9 mouse cellular contexts compared by ENCODE assay signal in the genomic region with DNA sequence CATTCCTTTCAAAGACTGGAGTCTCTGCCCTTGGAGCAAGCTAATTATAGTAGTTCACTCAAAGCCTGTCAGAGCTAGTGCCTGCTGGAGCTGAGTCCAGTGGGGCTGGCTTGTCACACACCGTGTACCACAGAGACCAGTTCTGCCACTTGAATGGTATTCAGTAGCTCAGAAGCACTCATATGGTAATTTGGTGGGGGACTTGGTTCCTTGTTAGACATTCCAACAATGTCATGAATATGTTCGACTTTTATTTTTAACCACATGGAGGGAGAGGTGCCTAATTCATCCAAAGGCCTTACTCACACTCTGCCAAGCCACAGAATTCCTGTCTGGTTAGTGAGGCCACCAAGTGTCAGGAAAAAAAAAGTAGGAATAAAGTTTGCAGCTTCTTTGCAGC. TPM values are rescaled to one million over a fixed set of nuclear protein-coding genes. Genes with fewer than 3 reads are reported as not detected.
DNase-seq lines count a peak whose midpoint lies in the region; ATAC-seq lines count a peak whose summit lies in the region.
"Had no signal": no experiment of that assay in that cellular context is flagged by ENCODE, and none has a peak within 500 bp of the region (broad histone marks: within the 10 kb centered on the region; RNA-seq: fewer than 3 reads in every experiment).

No protein-coding gene starts in this region.

- H3K27ac ChIP-seq in neural tube, embryonic 13.5 days (replicated peaks): no peak overlapping the region

- DNase-seq in gastrocnemius, postnatal 25 days: peak; percentile 58
- peak; percentile 61 to 86 for DNase-seq in kidney, adult 8-10 months
- no peak for DNase-seq in frontal cortex, postnatal 10 days (ENCODE audit: low spot score in 2 of 2)
- no peak for DNase-seq in spleen, adult 18-20 months

- 0 out of 2 replicates have a peak, but pooled peaks cover 3% of the 10 kb centered on the region for H3K9me3 ChIP-seq in megakaryocyte, embryonic 14.5 days
- no peaks in the 10 kb centered on the region for H3K9me3 ChIP-seq in neural tube, embryonic 13.5 days

- H3K27me3 ChIP-seq in megakaryocyte, embryonic 14.5 days (replicated peaks): peaks cover 6% of the 10 kb centered on the region
- peaks cover 16% of the 10 kb centered on the region for H3K27me3 ChIP-seq in neural tube, embryonic 13.5 days

- H3K36me3 ChIP-seq in megakaryocyte, embryonic 14.5 days (replicated peaks; ENCODE audit: low read length): no peaks in the 10 kb centered on the region
- no peaks in the 10 kb centered on the region for H3K36me3 ChIP-seq in neural tube, embryonic 13.5 days

- H3K4me1 ChIP-seq in megakaryocyte, embryonic 14.5 days: peaks cover 54% of the 10 kb centered on the region
- peaks cover 18% of the 10 kb centered on the region for H3K4me1 ChIP-seq in neural tube, embryonic 13.5 days (replicated peaks)

- no peak overlapping the region for H3K4me2 ChIP-seq in neural tube, embryonic 13.5 days

- 30% methylated on average over 2 of the region's 2 CpGs for WGBS in neural tube, embryonic 13.5 days

- H3K9ac ChIP-seq in neural tube, embryonic 13.5 days: no peak overlapping the region

- peak overlapping the region; percentile 28 for H3K4me3 ChIP-seq in megakaryocyte, embryonic 14.5 days (replicated peaks)
- no peak overlapping the region for H3K4me3 ChIP-seq in neural tube, embryonic 13.5 days

- ATAC-seq in megakaryocyte, adult 5-6 weeks (ENCODE audit: poor library complexity, severe bottlenecking): no peak
- peak; percentile 21; the same call in 1 of the 2 replicates for ATAC-seq in neural tube, embryonic 13.5 days (ENCODE audit: low read depth)
- no peak for ATAC-seq in erythroid progenitor cell, adult 5-6 weeks (replicated peaks; ENCODE audit: low FRiP score, poor library complexity, severe bottlenecking)

RNA-seq across cellular contexts. Expression of a gene that starts 15.8 kb away (rescaled TPM):
- not detected in 2 replicates for polyA plus RNA-seq in megakaryocyte, embryonic 14.5 days (2012; ENCODE audit: insufficient read depth, low replicate concordance)
- total RNA-seq in megakaryocyte, adult 5-6 weeks (2015): not detected in 2 replicates
- not detected in 2 replicates for total RNA-seq in megakaryocyte, adult 5-6 weeks (2017)
- total RNA-seq in gastrocnemius, postnatal 25 days (2021): under 1 TPM; 0.59 to 0.88 TPM
- polyA plus RNA-seq in neural tube, embryonic 13.5 days (2015; fragmentation: Nextera tagmentation; extraction: Ambion mirVana): not detected in 2 replicates
- not detected in 2 replicates for total RNA-seq in erythroid progenitor cell, adult 5-6 weeks (2015; ENCODE audit: low replicate concordance)
- not detected in 2 replicates for total RNA-seq in erythroid progenitor cell, adult 5-6 weeks (2017; ENCODE audit: low replicate concordance)
- total RNA-seq: hematopoietic stem cell, adult 5-6 weeks had no signal

RNA-seq across cellular contexts. Expression of a gene that starts 19.0 kb away (rescaled TPM):
- polyA plus RNA-seq in megakaryocyte, embryonic 14.5 days (2012; ENCODE audit: insufficient read depth, low replicate concordance): 18.9 and 46.3 TPM in 2 replicates
- total RNA-seq in megakaryocyte, adult 5-6 weeks (2015): 29.6 and 40.0 TPM in 2 replicates
- 26.1 and 34.4 TPM in 2 replicates for total RNA-seq in megakaryocyte, adult 5-6 weeks (2017)
- total RNA-seq in gastrocnemius, postnatal 25 days (2021): 10 to 100 TPM in 1 of 2 experiments, 1 to 10 TPM in 1; 9.2 to 10.7 TPM
- 116 and 126 TPM in 2 replicates for polyA plus RNA-seq in neural tube, embryonic 13.5 days (2015; fragmentation: Nextera tagmentation; extraction: Ambion mirVana)
- 14.4 and 15.1 TPM in 2 replicates for total RNA-seq in erythroid progenitor cell, adult 5-6 weeks (2015; ENCODE audit: low replicate concordance)
- total RNA-seq in erythroid progenitor cell, adult 5-6 weeks (2017; ENCODE audit: low replicate concordance): 3.1 and 3.3 TPM in 2 replicates

RNA-seq across cellular contexts. Expression of a gene that starts 22.7 kb away (rescaled TPM):
- not detected in 2 replicates for polyA plus RNA-seq in megakaryocyte, embryonic 14.5 days (2012; ENCODE audit: insufficient read depth, low replicate concordance)
- total RNA-seq in megakaryocyte, adult 5-6 weeks (2015): not detected in 2 replicates
- not detected in 2 replicates for total RNA-seq in megakaryocyte, adult 5-6 weeks (2017)
- total RNA-seq in gastrocnemius, postnatal 25 days (2021): 1,000 to 10,000 TPM; 5,450 to 5,866 TPM
- polyA plus RNA-seq in neural tube, embryonic 13.5 days (2015; fragmentation: Nextera tagmentation; extraction: Ambion mirVana): 2.3 and 2.6 TPM in 2 replicates
- total RNA-seq in erythroid progenitor cell, adult 5-6 weeks (2015; ENCODE audit: low replicate concordance): not detected in 2 replicates
- total RNA-seq in erythroid progenitor cell, adult 5-6 weeks (2017; ENCODE audit: low replicate concordance): not detected in 2 replicates
- total RNA-seq: hematopoietic stem cell, adult 5-6 weeks had no signal

RNA-seq across cellular contexts. Expression of a gene that starts 35.8 kb away (rescaled TPM):
- 6.9 and 11.9 TPM in 2 replicates for polyA plus RNA-seq in megakaryocyte, embryonic 14.5 days (2012; ENCODE audit: insufficient read depth, low replicate concordance)
- total RNA-seq in megakaryocyte, adult 5-6 weeks (2015): 16.1 and 17.5 TPM in 2 replicates
- 13.6 and 18.5 TPM in 2 replicates for total RNA-seq in megakaryocyte, adult 5-6 weeks (2017)
- total RNA-seq in gastrocnemius, postnatal 25 days (2021): 10 to 100 TPM; 32.6 to 33.3 TPM
- 355 and 388 TPM in 2 replicates for polyA plus RNA-seq in neural tube, embryonic 13.5 days (2015; fragmentation: Nextera tagmentation; extraction: Ambion mirVana)
- total RNA-seq in erythroid progenitor cell, adult 5-6 weeks (2015; ENCODE audit: low replicate concordance): 5.4 and 12.2 TPM in 2 replicates
- total RNA-seq in erythroid progenitor cell, adult 5-6 weeks (2017; ENCODE audit: low replicate concordance): 3.3 and 6.0 TPM in 2 replicates

RNA-seq across cellular contexts. Expression of a gene that starts 55.5 kb away (rescaled TPM):
- polyA plus RNA-seq in megakaryocyte, embryonic 14.5 days (2012; ENCODE audit: insufficient read depth, low replicate concordance): 0.03 TPM in 1 of 2 replicates, not detected in the other
- 0.02 TPM in 1 of 2 replicates, not detected in the other for total RNA-seq in megakaryocyte, adult 5-6 weeks (2015)
- not detected in 2 replicates for total RNA-seq in megakaryocyte, adult 5-6 weeks (2017)
- total RNA-seq in gastrocnemius, postnatal 25 days (2021): 1,000 to 10,000 TPM; 1,026 to 1,397 TPM
- polyA plus RNA-seq in neural tube, embryonic 13.5 days (2015; fragmentation: Nextera tagmentation; extraction: Ambion mirVana): 38.6 and 40.0 TPM in 2 replicates
- not detected in 2 replicates for total RNA-seq in erythroid progenitor cell, adult 5-6 weeks (2015; ENCODE audit: low replicate concordance)
- not detected in 2 replicates for total RNA-seq in erythroid progenitor cell, adult 5-6 weeks (2017; ENCODE audit: low replicate concordance)
- total RNA-seq: hematopoietic stem cell, adult 5-6 weeks had no signal

Comparison
In these comparisons a context has a peak if more than half of its experiments do, and no peak if none do; other contexts are left out.
1. DNase-seq: peak in gastrocnemius, postnatal 25 days (single experiment) and kidney, adult 8-10 months (2 of 2); none in frontal cortex, postnatal 10 days (0 of 2) and spleen, adult 18-20 months (0 of 2).
2. RNA of a gene that starts 22.7 kb away (total RNA-seq): 5,450 to 5,866 TPM in gastrocnemius, postnatal 25 days; not detected in megakaryocyte, adult 5-6 weeks and not detected in erythroid progenitor cell, adult 5-6 weeks; every median in the first group is over 1,000 times any median in the second.